Mouse (Mus musculus) cerebellum, postnatal 10 days (tissue): ENCODE results near the gene Plin5.
"Not testable (repeated sequence)": the region's sequence is repeated elsewhere in the genome, so short reads cannot be mapped to it uniquely, and the experiment has no call there.

Experiments
- DNase-seq, 2 experiments: peaks; one replicate each; pipeline ENCODE4 v3.0.0; 2021; ENCODE audit warnings: mixed read lengths in 2 of 2

Gene Plin5

DNA sequence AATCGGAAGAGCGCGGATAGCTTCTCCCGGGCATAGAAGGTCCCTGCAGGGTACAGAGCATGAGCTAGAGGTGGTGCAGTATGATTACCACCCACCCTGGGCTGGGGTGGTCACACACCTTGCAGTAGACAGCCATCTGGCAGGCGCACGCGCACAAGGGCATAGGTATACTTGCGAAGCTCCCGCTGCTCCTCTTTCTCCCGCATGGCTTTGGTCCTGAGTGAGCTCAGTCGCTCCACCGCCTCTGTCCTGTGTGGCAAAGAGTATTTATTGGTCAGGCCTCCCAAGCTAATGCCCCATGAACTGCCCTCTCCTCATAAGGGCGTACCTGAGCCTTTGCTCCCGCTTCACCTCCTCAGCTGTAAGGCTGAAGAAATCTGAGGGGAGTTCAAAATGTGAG, 48.3 kb downstream of the Plin5 start:
- no peak for DNase-seq

GRCm38 (mm10) chr17:56066451-56066850, 50.9 kb downstream of the Plin5 start:
- no peak for DNase-seq

- DNase-seq, result not testable (repeated sequence)
Observed at GRCm38 (mm10) chr17:56065715-56066114, 51.7 kb downstream of the Plin5 start.

- no peak for DNase-seq
Observed at GRCm38 (mm10) chr17:56062081-56062480, 55.3 kb downstream of the Plin5 start.
